Mouse (Mus musculus) limb, embryonic 14.5 days (tissue): ENCODE data around the gene Scn3b. TPM values are rescaled to one million over a fixed set of nuclear protein-coding genes. Genes with fewer than 3 reads are reported as not detected.

Experiments used
- ATAC-seq: fragments of 200-750 bp; cut with Nextera tagmentation; 2 replicates; pipeline ENCODE4 v1.8.0; 2017; ENCODE audit warnings: low read depth, moderate number of reproducible peaks, moderate TSS enrichment; ENCODE audit not compliant: low FRiP score
- DNase-seq: peaks from one replicate; pipeline ENCODE4 v3.0.0-alpha.2; 2015; ENCODE audit warnings: low spot score
- H3K27ac ChIP-seq: fragments of 300-500 bp; sonication (generic); replicated peaks from 2 replicates; pipeline ENCODE4 v1.5.1; 2014; ENCODE audit warnings: low read depth, mild to moderate bottlenecking, low read length, moderate library complexity, mixed read lengths
- H3K27me3 ChIP-seq: fragments of 300-500 bp; sonication (generic); 2 replicates; pipeline ENCODE4 v1.6.1; 2014; ENCODE audit warnings: low read length, mixed read lengths; ENCODE audit not compliant: control insufficient read depth, insufficient read depth
- H3K36me3 ChIP-seq: fragments of 300-500 bp; sonication (generic); 2 replicates; pipeline ENCODE4 v1.6.1; 2014; ENCODE audit warnings: mild to moderate bottlenecking, low read length, moderate library complexity, mixed read lengths; ENCODE audit not compliant: control insufficient read depth, insufficient read depth
- H3K4me1 ChIP-seq: fragments of 300-500 bp; sonication (generic); 2 replicates; pipeline ENCODE4 v1.6.1; 2014; ENCODE audit warnings: antibody characterized with exemption, low read length, mixed read lengths; ENCODE audit not compliant: control insufficient read depth, insufficient read depth
- H3K4me2 ChIP-seq: fragments of 300-500 bp; sonication (generic); replicated peaks from 2 replicates; pipeline ENCODE4 v1.6.1; 2014; ENCODE audit warnings: low read depth, mild to moderate bottlenecking, low read length, moderate library complexity; ENCODE audit not compliant: severe bottlenecking
- H3K4me3 ChIP-seq: fragments of 300-500 bp; sonication (generic); replicated peaks from 2 replicates; pipeline ENCODE4 v1.5.1; 2014; ENCODE audit warnings: low read length
- H3K9ac ChIP-seq: fragments of 300-500 bp; sonication (generic); 2 replicates; pipeline ENCODE4 v1.6.1; 2014; ENCODE audit warnings: mild to moderate bottlenecking, low read depth, low read length, moderate library complexity; ENCODE audit not compliant: severe bottlenecking
- H3K9me3 ChIP-seq: fragments of 300-500 bp; sonication (generic); 2 replicates; pipeline ENCODE4 v1.6.1; 2016; ENCODE audit warnings: low read length; ENCODE audit not compliant: control insufficient read depth
- POLR2A ChIP-seq: fragments of 200-500 bp; IDR thresholded peaks from 2 replicates; pipeline ENCODE4 v1.8.0; 2012; ENCODE audit warnings: inconsistent platforms, mild to moderate bottlenecking, moderate library complexity, borderline replicate concordance; ENCODE audit not compliant: insufficient read depth, insufficient read length; ENCODE audit errors: extremely low read depth
- WGBS: fragments of 180-500 bp; shearing (Covaris S2); extraction: QIAGEN DNeasy Blood & Tissue Kit; methylation state at CpG from one replicate; pipeline ENCODE4 v1.1.7; 2014; 5-methylcytosine and 5-hydroxymethylcytosine counted together
- polyA plus RNA-seq, 2 experiments: library from polyadenylated mRNA; depleted of rRNA in 1 of 2; stranded (reverse) in 1 of 2; unstranded in 1 of 2; fragments of >200 nt; fragmentation: Nextera tagmentation in 1 of 2; extraction: Ambion mirVana in 1 of 2; gene quantifications; 2 replicates each; pipeline versions ENCODE4 v1.2.1 to v1.2.3; 2012 to 2014

Scn3b gene
- polyA plus RNA-seq, 2 experiments, result 14.6 to 15.8 TPM

DNA sequence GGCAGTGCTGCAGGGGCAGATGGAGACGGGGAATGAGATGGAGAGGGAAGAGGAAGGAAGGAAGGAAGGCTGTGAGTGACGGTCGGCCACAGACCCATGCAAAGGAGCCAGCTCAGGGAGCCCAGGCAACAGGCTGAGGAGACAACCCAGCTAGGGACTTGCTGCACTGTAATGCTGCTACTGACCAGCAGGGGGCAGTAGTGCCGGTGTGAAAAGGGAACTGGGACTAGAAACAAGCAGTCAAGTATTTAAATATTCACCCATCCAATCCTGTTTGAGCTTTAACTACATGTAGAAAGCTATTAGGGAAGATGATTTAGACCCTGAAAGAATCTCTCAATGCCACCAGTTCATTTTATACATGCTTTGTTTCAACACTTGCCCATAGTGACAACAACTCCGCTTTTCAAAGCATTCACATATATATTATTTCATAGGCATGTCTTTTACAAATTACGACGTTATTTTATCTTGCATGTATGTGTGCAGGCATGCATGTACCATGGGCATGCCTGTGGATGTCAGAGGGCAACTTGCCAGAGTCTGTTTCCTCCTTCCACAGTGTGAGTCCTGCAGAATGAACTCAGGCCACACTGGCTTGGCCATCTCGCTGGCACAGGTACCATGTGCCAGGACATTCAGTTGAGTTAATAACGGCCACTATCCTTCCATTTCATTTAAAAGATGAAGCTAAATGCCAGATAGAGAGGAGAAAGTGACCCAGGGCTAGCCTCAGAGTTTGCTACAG, 64.8 kb downstream of the Scn3b start:
- DNase-seq, result no peak
- Histone ChIP-seq H3K27me3 (no peaks in the 10 kb centered on the region), H3K36me3 (no peaks in the 10 kb centered on the region), H3K4me3 (no peak overlapping the region), H3K27ac (no peak overlapping the region), H3K9me3 (no peaks in the 10 kb centered on the region), H3K9ac (no peak overlapping the region), H3K4me1 (no peaks in the 10 kb centered on the region), H3K4me2 (no peak overlapping the region)
- TF ChIP-seq POLR2A, result no peak
- 64% methylated on average over 9 of the region's 9 CpGs for WGBS
- no peak for ATAC-seq

DNA sequence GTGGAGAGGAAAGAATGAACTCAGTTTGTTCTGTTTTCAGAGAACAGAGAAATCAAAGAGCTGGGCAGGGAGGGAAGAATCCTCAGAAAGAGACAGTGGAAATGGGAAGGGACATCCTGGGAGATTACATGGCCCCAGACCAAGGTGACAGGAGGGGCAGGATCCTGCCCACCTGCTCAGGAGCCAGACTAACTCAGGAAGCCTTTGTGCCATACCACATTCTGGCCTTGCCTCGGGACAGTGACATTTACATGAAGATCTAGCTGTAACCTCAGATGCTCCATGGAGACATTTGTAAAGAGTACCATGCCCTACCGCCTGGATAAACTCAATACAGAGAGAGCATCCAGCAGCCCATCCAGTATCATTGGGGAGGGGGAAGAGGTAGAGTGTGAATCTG, 65.6 kb downstream of the Scn3b start:
- no peak for TF ChIP-seq POLR2A
- WGBS, result 87% methylated on average over 2 of the region's 2 CpGs

DNA sequence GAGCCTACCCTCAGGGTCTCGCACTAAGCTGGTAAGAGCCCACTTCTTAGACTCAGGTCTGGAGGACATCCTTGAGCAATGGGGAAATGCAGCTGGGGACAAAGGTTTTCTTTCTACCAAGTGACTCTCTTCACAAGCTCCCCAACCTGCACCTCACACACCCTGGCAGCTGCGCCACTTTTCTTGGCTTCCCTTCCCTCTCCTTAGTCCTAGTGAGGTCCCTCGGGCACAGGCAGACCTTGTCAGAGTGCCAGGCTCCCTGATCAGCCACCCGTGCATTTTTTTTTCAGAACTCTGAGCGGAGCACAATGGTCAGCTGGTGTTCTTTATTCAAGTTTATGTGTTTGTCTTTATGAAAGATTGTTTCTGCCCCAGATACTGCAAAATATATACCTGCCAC, 67.7 kb downstream of the Scn3b start:
- Histone ChIP-seq H3K36me3 (no peaks in the 10 kb centered on the region), H3K4me1 (no peaks in the 10 kb centered on the region), H3K4me2 (no peak overlapping the region), H3K27me3 (no peaks in the 10 kb centered on the region), H3K4me3 (no peak overlapping the region), H3K9ac (no peak overlapping the region), H3K27ac (no peak overlapping the region), H3K9me3 (no peaks in the 10 kb centered on the region)
- DNase-seq (no peak), ATAC-seq (no peak)
- 61% methylated on average over 5 of the region's 5 CpGs for WGBS
- no peak for TF ChIP-seq POLR2A

More for the DNA sequence above, 65.6 kb downstream of the Scn3b start:
- Histone ChIP-seq H3K36me3 (no peaks in the 10 kb centered on the region), H3K27me3 (no peaks in the 10 kb centered on the region), H3K9me3 (no peaks in the 10 kb centered on the region), H3K4me1 (no peaks in the 10 kb centered on the region), H3K4me2 (no peak overlapping the region), H3K27ac (no peak overlapping the region), H3K9ac (no peak overlapping the region), H3K4me3 (no peak overlapping the region)
- DNase-seq, result no peak
- no peak for ATAC-seq

DNA sequence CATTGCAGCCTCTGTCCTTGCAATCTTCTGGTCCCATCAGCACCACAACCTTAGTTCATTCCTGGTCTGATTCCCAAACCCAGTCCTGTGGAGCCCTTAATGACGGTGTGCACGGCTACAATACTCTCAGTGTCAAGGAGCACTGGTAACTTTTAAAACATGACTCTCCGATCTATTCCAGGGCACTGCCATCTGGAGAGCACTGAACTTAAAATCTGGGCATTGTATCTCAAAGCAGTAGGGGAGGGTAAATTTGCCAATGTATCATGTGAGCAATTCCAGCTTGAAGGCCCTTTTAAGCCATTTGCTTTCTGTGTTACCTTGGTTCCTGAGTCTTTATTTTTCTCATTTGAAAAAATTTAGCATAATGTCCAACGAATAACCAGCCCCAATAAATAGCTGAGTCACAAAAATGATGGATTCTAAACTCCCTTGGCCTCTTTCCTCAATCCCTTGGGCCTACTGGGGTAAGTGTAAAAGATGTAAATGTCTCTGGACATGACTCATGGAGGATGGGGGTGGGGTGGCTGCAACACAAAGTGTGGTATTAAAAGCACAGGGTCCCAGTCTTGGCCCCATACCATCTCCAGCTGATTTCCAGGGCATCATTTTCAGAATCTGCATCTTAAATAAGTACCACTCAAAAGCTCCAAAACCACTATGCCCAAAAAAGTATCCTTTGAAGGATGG, 68.3 kb downstream of the Scn3b start:
- no peaks in the 10 kb centered on the region for H3K27me3 ChIP-seq
- H3K27ac ChIP-seq, result no peak overlapping the region
- no peaks in the 10 kb centered on the region for H3K4me1 ChIP-seq
- TF ChIP-seq POLR2A, result no peak
- no peak overlapping the region for H3K4me3 ChIP-seq
- DNase-seq (no peak), ATAC-seq (no peak)
- no peaks in the 10 kb centered on the region for H3K36me3 ChIP-seq
- H3K9ac ChIP-seq, result no peak overlapping the region
- H3K4me2 ChIP-seq, result no peak overlapping the region
- no peaks in the 10 kb centered on the region for H3K9me3 ChIP-seq
- 77% methylated on average over 4 of the region's 4 CpGs for WGBS

DNA sequence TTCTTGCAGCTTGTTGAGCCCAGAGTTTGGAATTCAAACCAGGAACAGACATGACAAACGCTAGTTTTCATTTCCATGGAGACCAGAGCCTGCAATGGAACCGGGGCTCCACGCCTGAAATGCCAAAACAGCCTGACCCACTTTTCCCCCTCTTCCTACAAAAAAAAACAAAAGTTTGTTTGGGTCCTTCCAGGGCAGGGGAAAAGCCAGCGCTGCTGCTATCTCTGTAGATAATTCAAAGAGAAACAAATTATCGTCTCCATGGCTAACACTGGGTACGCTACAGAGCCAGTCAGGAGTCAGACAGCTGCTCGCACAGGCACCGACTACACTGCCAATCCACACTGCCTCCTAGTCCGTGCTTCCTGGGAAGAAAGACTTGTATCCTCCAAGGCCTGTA, 70.6 kb downstream of the Scn3b start:
- Histone ChIP-seq H3K27ac (no peak overlapping the region), H3K9me3 (no peaks in the 10 kb centered on the region), H3K27me3 (no peaks in the 10 kb centered on the region), H3K9ac (no peak overlapping the region), H3K4me2 (no peak overlapping the region), H3K36me3 (no peaks in the 10 kb centered on the region), H3K4me3 (no peak overlapping the region), H3K4me1 (no peaks in the 10 kb centered on the region)
- WGBS, result 76% methylated on average over 9 of the region's 9 CpGs
- ATAC-seq, result no peak
- no peak for DNase-seq
- TF ChIP-seq POLR2A, result no peak

Other genes starting within 250 kb of the Scn3b start
- gene Olfr981, start 247.8 kb upstream of the Scn3b start, polyA plus RNA-seq (2012; rRNA removed), result not detected in 2 replicates
- not detected in 2 replicates for gene Olfr981, start 247.8 kb upstream of the Scn3b start, polyA plus RNA-seq (2014; fragmentation: Nextera tagmentation; extraction: Ambion mirVana)
- not detected in 2 replicates for gene Olfr982, start 195.4 kb upstream of the Scn3b start, polyA plus RNA-seq (2012; rRNA removed)
- gene Olfr982, start 195.4 kb upstream of the Scn3b start, polyA plus RNA-seq (2014; fragmentation: Nextera tagmentation; extraction: Ambion mirVana), result not detected in 2 replicates
- not detected in 2 replicates for gene Olfr983, start 175.6 kb upstream of the Scn3b start, polyA plus RNA-seq (2012; rRNA removed)
- not detected in 2 replicates for gene Olfr983, start 175.6 kb upstream of the Scn3b start, polyA plus RNA-seq (2014; fragmentation: Nextera tagmentation; extraction: Ambion mirVana)
- gene Olfr984, start 155.0 kb upstream of the Scn3b start, polyA plus RNA-seq (2012; rRNA removed), result not detected in 2 replicates
- gene Olfr984, start 155.0 kb upstream of the Scn3b start, polyA plus RNA-seq (2014; fragmentation: Nextera tagmentation; extraction: Ambion mirVana), result not detected in 2 replicates
- not detected in 2 replicates for gene Olfr985, start 139.0 kb upstream of the Scn3b start, polyA plus RNA-seq (2012; rRNA removed)
- gene Olfr985, start 139.0 kb upstream of the Scn3b start, polyA plus RNA-seq (2014; fragmentation: Nextera tagmentation; extraction: Ambion mirVana), result not detected in 2 replicates
- not detected in 2 replicates for gene Tmem225, start 121.1 kb upstream of the Scn3b start, polyA plus RNA-seq (2012; rRNA removed)
- gene Tmem225, start 121.1 kb upstream of the Scn3b start, polyA plus RNA-seq (2014; fragmentation: Nextera tagmentation; extraction: Ambion mirVana), result not detected in 2 replicates
- gene Olfr986, start 88.3 kb upstream of the Scn3b start, polyA plus RNA-seq (2012; rRNA removed), result not detected in 2 replicates
- not detected in 2 replicates for gene Olfr986, start 88.3 kb upstream of the Scn3b start, polyA plus RNA-seq (2014; fragmentation: Nextera tagmentation; extraction: Ambion mirVana)
- 5.6 and 6.3 TPM in 2 replicates for gene Zfp202, start 76.9 kb upstream of the Scn3b start, polyA plus RNA-seq (2012; rRNA removed)
- gene Zfp202, start 76.9 kb upstream of the Scn3b start, polyA plus RNA-seq (2014; fragmentation: Nextera tagmentation; extraction: Ambion mirVana), result 6.3 and 6.7 TPM in 2 replicates